Mouse (Mus musculus) limb, embryonic 12.5 days (tissue): ENCODE measurements at regions not wholly inside any gene's neighbourhood (a gene's known extent, or its start where the extent isn't known, plus 50 kb on each side); places are given as distances from the start of the nearest gene placed in this dataset.

ENCODE experiments used
- ATAC-seq: fragments of 200-750 bp; cut with Nextera tagmentation; 2 replicates; pipeline ENCODE4 v1.8.0; 2017; ENCODE audit warnings: low read depth, moderate TSS enrichment; ENCODE audit not compliant: insufficient number of reproducible peaks, insufficient read depth, low FRiP score, low TSS enrichment
- H3K27ac ChIP-seq: fragments of 300-500 bp; sonication (generic); 2 replicates; pipeline ENCODE4 v1.5.1; 2016; ENCODE audit warnings: mild to moderate bottlenecking, moderate library complexity
- H3K27me3 ChIP-seq: fragments of 300-500 bp; sonication (generic); 2 replicates; pipeline ENCODE4 v1.6.1; 2016; ENCODE audit warnings: mild to moderate bottlenecking, moderate library complexity
- H3K36me3 ChIP-seq: fragments of 300-500 bp; sonication (generic); 2 replicates; pipeline ENCODE4 v1.6.1; 2016; ENCODE audit warnings: mild to moderate bottlenecking, moderate library complexity
- H3K4me1 ChIP-seq: fragments of 300-500 bp; sonication (generic); replicated peaks from 2 replicates; pipeline ENCODE4 v1.6.1; 2016
- H3K4me2 ChIP-seq: fragments of 300-500 bp; sonication (generic); 2 replicates; pipeline ENCODE4 v1.6.1; 2016; ENCODE audit warnings: mild to moderate bottlenecking, moderate library complexity
- H3K4me3 ChIP-seq: fragments of 300-500 bp; sonication (generic); replicated peaks from 2 replicates; pipeline ENCODE4 v1.5.1; 2016; ENCODE audit warnings: mild to moderate bottlenecking
- H3K9ac ChIP-seq: fragments of 300-500 bp; sonication (generic); replicated peaks from 2 replicates; pipeline ENCODE4 v1.6.1; 2016; ENCODE audit warnings: mild to moderate bottlenecking, moderate library complexity
- H3K9me3 ChIP-seq: fragments of 300-500 bp; sonication (generic); 2 replicates; pipeline ENCODE4 v1.6.1; 2016; ENCODE audit warnings: mild to moderate bottlenecking, moderate library complexity
- WGBS: fragments of 180-500 bp; shearing (Covaris S2); methylation state at CpG from one replicate; pipeline ENCODE4 v1.1.7; 2016; 5-methylcytosine and 5-hydroxymethylcytosine counted together

GRCm38 (mm10) chr12:96419567-96419966 lies 727.5 kb downstream of the Flrt2 start:
- H3K27ac ChIP-seq = no peak overlapping the region
- no peak for ATAC-seq

GRCm38 (mm10) chr12:96427589-96427988 lies 735.6 kb downstream of the Flrt2 start:
- no peak overlapping the region for H3K27ac ChIP-seq
- no peaks in the 10 kb centered on the region for H3K27me3 ChIP-seq
- H3K4me1 ChIP-seq = no peaks in the 10 kb centered on the region
- ATAC-seq = no peak
- no peaks in the 10 kb centered on the region for H3K36me3 ChIP-seq
- H3K9ac ChIP-seq = no peak overlapping the region
- no peak overlapping the region for H3K4me2 ChIP-seq
- no peak overlapping the region for H3K4me3 ChIP-seq
- 83% methylated on average over 3 of the region's 3 CpGs for WGBS
- H3K9me3 ChIP-seq = no peaks in the 10 kb centered on the region

More at GRCm38 (mm10) chr12:96419567-96419966, 727.5 kb downstream of the Flrt2 start:
- no peak overlapping the region for H3K9ac ChIP-seq
- H3K4me3 ChIP-seq = no peak overlapping the region
- no peak overlapping the region for H3K4me2 ChIP-seq
- H3K36me3 ChIP-seq = no peaks in the 10 kb centered on the region
- no peaks in the 10 kb centered on the region for H3K4me1 ChIP-seq
- no peaks in the 10 kb centered on the region for H3K27me3 ChIP-seq
- no peaks in the 10 kb centered on the region for H3K9me3 ChIP-seq

GRCm38 (mm10) chr12:96442546-96442945 lies 750.5 kb downstream of the Flrt2 start:
- Histone ChIP-seq H3K27ac (no peak overlapping the region), H3K4me1 (no peaks in the 10 kb centered on the region), H3K4me2 (no peak overlapping the region), H3K4me3 (no peak overlapping the region), H3K9me3 (no peaks in the 10 kb centered on the region), H3K36me3 (no peaks in the 10 kb centered on the region), H3K27me3 (no peaks in the 10 kb centered on the region), H3K9ac (no peak overlapping the region)
- ATAC-seq = no peak
- 94% methylated on average over 3 of the region's 3 CpGs for WGBS

- 38% methylated on average over 3 of the region's 3 CpGs for WGBS
Measured at GRCm38 (mm10) chr12:96453374-96453773, 761.3 kb downstream of the Flrt2 start.

GRCm38 (mm10) chr12:96476344-96476743 lies 784.3 kb downstream of the Flrt2 start:
- WGBS = 68% methylated on average over 3 of the region's 3 CpGs
- no peak overlapping the region for H3K9ac ChIP-seq
- ATAC-seq = no peak

More at GRCm38 (mm10) chr12:96453374-96453773, 761.3 kb downstream of the Flrt2 start:
- Histone ChIP-seq H3K9ac (no peak overlapping the region), H3K4me1 (no peaks in the 10 kb centered on the region), H3K9me3 (no peaks in the 10 kb centered on the region), H3K4me2 (no peak overlapping the region), H3K4me3 (no peak overlapping the region), H3K27ac (no peak overlapping the region), H3K27me3 (no peaks in the 10 kb centered on the region), H3K36me3 (no peaks in the 10 kb centered on the region)
- ATAC-seq = no peak

GRCm38 (mm10) chr12:96488448-96488960 lies 796.5 kb downstream of the Flrt2 start:
- no peak overlapping the region for H3K4me2 ChIP-seq
- no peak overlapping the region for H3K27ac ChIP-seq
- WGBS = 80% methylated on average over 1 of the region's 1 CpGs
- H3K27me3 ChIP-seq = no peaks in the 10 kb centered on the region
- no peaks in the 10 kb centered on the region for H3K4me1 ChIP-seq
- ATAC-seq = no peak
- no peak overlapping the region for H3K9ac ChIP-seq
- H3K36me3 ChIP-seq = no peaks in the 10 kb centered on the region
- no peak overlapping the region for H3K4me3 ChIP-seq
- no peaks in the 10 kb centered on the region for H3K9me3 ChIP-seq

More at GRCm38 (mm10) chr12:96476344-96476743, 784.3 kb downstream of the Flrt2 start:
- H3K27me3 ChIP-seq = no peaks in the 10 kb centered on the region
- H3K27ac ChIP-seq = no peak overlapping the region
- H3K36me3 ChIP-seq = no peaks in the 10 kb centered on the region
- H3K9me3 ChIP-seq = no peaks in the 10 kb centered on the region
- no peak overlapping the region for H3K4me3 ChIP-seq
- H3K4me2 ChIP-seq = no peak overlapping the region
- H3K4me1 ChIP-seq = no peaks in the 10 kb centered on the region

GRCm38 (mm10) chr12:96509658-96510057 lies 817.6 kb downstream of the Flrt2 start:
- Histone ChIP-seq H3K9me3 (no peaks in the 10 kb centered on the region), H3K4me1 (no peaks in the 10 kb centered on the region), H3K4me2 (no peak overlapping the region), H3K4me3 (no peak overlapping the region), H3K9ac (no peak overlapping the region), H3K36me3 (no peaks in the 10 kb centered on the region), H3K27ac (no peak overlapping the region), H3K27me3 (no peaks in the 10 kb centered on the region)
- WGBS = 77% methylated on average over 1 of the region's 1 CpGs
- no peak for ATAC-seq

GRCm38 (mm10) chr12:96558824-96559223 lies 866.8 kb downstream of the Flrt2 start:
- H3K36me3 ChIP-seq = no peaks in the 10 kb centered on the region
- ATAC-seq = no peak
- no peak overlapping the region for H3K9ac ChIP-seq
- no peaks in the 10 kb centered on the region for H3K4me1 ChIP-seq
- 74% methylated on average over 1 of the region's 1 CpGs for WGBS
- H3K4me2 ChIP-seq = no peak overlapping the region
- no peaks in the 10 kb centered on the region for H3K27me3 ChIP-seq
- no peaks in the 10 kb centered on the region for H3K9me3 ChIP-seq
- no peak overlapping the region for H3K27ac ChIP-seq
- H3K4me3 ChIP-seq = no peak overlapping the region

- ATAC-seq = peak; percentile 52; the same call in 1 of the 2 replicates
- Histone ChIP-seq H3K4me2 (no peak overlapping the region), H3K27me3 (no peaks in the 10 kb centered on the region), H3K36me3 (no peaks in the 10 kb centered on the region), H3K4me1 (no peaks in the 10 kb centered on the region), H3K9me3 (peaks cover 7% of the 10 kb centered on the region; the same call in 1 of the 2 replicates), H3K9ac (no peak overlapping the region), H3K27ac (no peak overlapping the region), H3K4me3 (no peak overlapping the region)
- 60% methylated on average over 3 of the region's 3 CpGs for WGBS
Measured at GRCm38 (mm10) chr12:96594845-96595244, 902.8 kb downstream of the Flrt2 start.

GRCm38 (mm10) chr12:96615134-96615533 lies 923.1 kb downstream of the Flrt2 start:
- no peak overlapping the region for H3K9ac ChIP-seq
- no peak for ATAC-seq
- H3K9me3 ChIP-seq = no peaks in the 10 kb centered on the region
- no peak overlapping the region for H3K4me2 ChIP-seq
- no peak overlapping the region for H3K27ac ChIP-seq
- H3K36me3 ChIP-seq = no peaks in the 10 kb centered on the region
- H3K4me1 ChIP-seq = no peaks in the 10 kb centered on the region
- no peak overlapping the region for H3K4me3 ChIP-seq
- no peaks in the 10 kb centered on the region for H3K27me3 ChIP-seq
- 86% methylated on average over 2 of the region's 2 CpGs for WGBS

GRCm38 (mm10) chr12:96615850-96616249 lies 923.8 kb downstream of the Flrt2 start:
- no peaks in the 10 kb centered on the region for H3K36me3 ChIP-seq
- H3K9ac ChIP-seq = no peak overlapping the region
- no peaks in the 10 kb centered on the region for H3K27me3 ChIP-seq
- H3K4me3 ChIP-seq = no peak overlapping the region
- WGBS = 87% methylated on average over 4 of the region's 4 CpGs
- no peak overlapping the region for H3K27ac ChIP-seq
- ATAC-seq = no peak
- H3K4me1 ChIP-seq = no peaks in the 10 kb centered on the region
- no peak overlapping the region for H3K4me2 ChIP-seq
- no peaks in the 10 kb centered on the region for H3K9me3 ChIP-seq

- H3K4me3 ChIP-seq = no peak overlapping the region
- H3K4me2 ChIP-seq = no peak overlapping the region
- ATAC-seq = no peak
- H3K4me1 ChIP-seq = no peaks in the 10 kb centered on the region
- H3K27me3 ChIP-seq = no peaks in the 10 kb centered on the region
- no peaks in the 10 kb centered on the region for H3K9me3 ChIP-seq
- no peak overlapping the region for H3K9ac ChIP-seq
- H3K27ac ChIP-seq = no peak overlapping the region
- 93% methylated on average over 2 of the region's 2 CpGs for WGBS
- no peaks in the 10 kb centered on the region for H3K36me3 ChIP-seq
Measured at GRCm38 (mm10) chr12:96617226-96617625, 925.2 kb downstream of the Flrt2 start.
